Mouse (Mus musculus) cerebellum, postnatal 10 days (tissue): Measurements from ENCODE around the gene Alpl.
A peak's percentile ranks its signal among the peaks of the same experiment; 100 is the strongest.

ENCODE experiments used
- DNase-seq, 2 experiments: peaks; one replicate each; pipeline ENCODE4 v3.0.0; 2021; ENCODE audit warnings: mixed read lengths in 2 of 2

Gene Alpl

GRCm38 (mm10) chr4:137712963-137713362 is 83.2 kb downstream of the Alpl start:
- DNase-seq, result no peak

DNA sequence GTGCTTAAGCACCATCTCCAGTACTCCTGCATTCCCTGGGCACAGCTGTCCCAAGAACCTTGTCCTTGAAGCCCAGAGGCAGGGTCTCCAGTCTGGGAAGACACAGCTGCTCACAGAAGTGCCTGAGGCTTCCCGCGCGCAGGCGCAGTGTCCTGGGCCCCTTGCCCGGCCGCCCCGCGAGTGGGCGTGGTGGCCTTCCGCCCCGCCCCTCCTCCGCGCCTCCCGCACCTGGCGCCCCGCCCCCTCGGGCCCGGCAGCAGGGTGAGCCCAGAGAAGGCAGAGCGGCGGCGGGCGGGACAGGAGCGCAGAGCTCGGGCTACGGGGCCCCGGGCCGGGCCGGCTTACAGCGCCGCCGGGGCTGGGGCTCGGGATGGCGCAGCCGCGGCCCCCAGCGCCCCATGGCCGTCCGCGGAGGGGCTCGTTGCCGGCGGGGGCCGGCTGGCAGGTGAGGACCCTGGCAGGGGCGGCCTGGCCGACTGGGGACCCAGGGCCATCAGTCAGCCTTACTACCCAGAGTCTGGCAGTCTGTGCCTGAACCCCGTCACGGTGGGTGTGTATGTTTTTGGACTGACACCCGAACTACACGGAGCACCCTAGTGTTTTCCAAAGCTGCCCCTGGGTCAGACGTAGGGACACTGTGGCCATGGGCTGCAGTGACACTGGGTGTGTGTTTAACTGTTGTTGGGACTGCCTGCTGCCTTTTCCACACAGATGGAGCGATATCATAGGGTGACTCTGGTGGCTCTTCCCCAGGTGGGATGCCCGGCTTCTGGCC is 88.8 kb downstream of the Alpl start:
- DNase-seq, result peak; percentile 83 to 91

DNA sequence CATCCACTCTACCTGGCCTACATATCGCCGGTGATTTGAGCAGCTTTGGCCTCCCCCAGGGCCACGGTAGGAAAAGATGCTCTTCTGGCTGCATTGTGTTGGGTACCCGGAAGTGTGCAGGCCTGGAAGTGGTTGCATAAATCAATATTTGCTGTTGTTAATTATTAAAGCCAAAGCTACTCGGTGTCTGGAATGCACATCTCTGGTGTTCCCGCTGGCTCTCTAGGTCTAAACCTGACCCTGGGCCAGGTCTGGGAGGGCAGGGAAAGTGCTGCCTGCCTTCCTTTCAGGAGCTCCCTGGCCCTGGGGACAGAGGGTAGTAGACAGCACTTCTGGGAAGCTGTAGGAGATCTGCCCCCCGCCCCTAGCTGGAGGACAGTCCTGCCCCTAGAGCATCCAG is 89.7 kb downstream of the Alpl start:
- no peak for DNase-seq

DNA sequence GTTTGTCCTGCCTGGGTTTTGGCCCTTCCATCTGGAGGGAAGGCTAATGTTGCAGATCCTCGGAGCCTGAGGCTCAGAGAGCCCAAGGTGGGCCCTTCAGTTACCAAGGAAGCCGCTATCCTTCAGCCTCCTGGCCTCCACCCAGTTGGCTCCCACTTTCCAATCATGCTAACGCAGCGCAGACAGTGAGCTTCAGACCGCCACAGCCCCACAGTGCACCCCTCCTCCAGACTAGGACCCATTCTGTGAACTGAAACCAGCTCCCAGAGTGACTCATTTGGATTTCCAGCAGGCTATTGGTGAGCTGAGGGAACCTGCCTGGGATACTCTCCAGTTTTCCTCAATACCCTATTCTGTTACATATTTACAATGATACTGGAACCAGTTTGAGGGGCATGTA is 90.8 kb downstream of the Alpl start:
- peak; percentile 38 to 47 for DNase-seq

DNA sequence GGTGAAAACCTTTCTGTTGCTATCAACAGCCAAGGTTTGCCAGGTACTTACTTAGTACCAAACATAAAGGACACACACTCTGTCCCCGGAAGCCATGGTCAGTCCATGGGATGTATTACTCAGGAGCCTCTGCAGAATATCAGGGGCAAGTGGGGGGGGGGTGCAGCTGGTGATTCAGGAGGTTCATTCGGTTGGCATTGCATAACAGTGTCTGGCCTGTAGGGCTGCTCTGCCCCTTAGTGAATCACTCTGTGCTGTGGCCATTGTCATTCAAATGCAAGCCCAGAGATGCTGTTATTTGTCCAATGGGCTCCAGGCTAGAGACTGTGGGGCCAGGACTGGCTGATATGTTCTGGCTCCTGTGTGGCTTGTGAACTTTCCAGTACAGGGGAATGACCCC is 91.6 kb downstream of the Alpl start:
- DNase-seq, result no peak

- no peak for DNase-seq
Observed at GRCm38 (mm10) chr4:137703077-137703476, 93.1 kb downstream of the Alpl start.

GRCm38 (mm10) chr4:137700960-137701359 is 95.2 kb downstream of the Alpl start:
- DNase-seq, result no peak

DNA sequence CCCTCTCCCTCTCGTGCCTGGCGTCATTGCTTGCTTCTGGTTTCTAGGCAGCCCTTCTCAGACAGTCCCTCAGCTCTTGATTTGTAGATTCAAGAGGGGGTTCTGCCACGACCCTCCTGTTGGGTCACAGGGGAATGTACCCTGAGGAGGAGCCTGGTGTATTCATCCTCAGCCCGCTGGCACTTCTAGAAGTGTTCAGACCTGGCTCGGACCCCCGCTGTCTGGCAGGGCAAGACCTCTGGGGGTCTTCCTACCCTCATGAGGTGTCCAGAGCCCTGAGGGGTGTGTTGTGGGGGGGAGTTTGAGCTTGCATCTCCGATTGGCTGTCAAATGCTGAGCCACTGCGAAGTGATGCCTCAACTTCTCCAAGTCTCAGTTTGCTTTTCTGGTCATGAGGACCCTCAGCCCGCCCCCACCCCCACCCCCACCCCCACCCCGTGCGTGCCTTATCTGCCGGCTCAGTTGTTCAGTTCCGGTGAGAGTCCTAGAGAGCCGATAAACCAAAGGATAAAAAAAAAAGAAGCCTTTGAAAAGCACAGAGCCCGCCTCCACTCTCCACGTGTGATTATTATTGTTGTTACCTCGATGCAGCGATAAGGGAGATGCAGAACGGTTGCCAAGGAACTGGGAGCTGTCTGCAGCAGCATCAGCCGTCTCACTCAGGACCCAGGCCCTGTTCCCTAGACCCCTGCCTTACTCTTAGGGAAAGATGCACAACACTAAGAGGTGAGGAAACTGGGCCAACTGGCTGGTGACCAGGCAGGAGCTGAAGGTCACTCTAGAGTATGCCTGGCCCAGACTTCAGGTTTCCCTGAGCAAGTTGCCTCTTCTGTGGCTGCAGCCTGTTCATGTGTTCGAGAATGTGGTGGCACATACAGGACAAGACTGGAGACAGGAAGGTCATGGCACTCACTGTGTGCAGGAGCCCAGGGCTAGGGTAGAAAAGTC is 96.6 kb downstream of the Alpl start:
- DNase-seq, result peak; percentile 46 to 50

GRCm38 (mm10) chr4:137698076-137698985 is 97.9 kb downstream of the Alpl start:
- DNase-seq, result peak; percentile 59

GRCm38 (mm10) chr4:137697156-137697885 is 98.9 kb downstream of the Alpl start:
- peak; percentile 32 to 42 for DNase-seq

- DNase-seq, result no peak
Observed at GRCm38 (mm10) chr4:137695900-137696299, 100.3 kb downstream of the Alpl start.

DNA sequence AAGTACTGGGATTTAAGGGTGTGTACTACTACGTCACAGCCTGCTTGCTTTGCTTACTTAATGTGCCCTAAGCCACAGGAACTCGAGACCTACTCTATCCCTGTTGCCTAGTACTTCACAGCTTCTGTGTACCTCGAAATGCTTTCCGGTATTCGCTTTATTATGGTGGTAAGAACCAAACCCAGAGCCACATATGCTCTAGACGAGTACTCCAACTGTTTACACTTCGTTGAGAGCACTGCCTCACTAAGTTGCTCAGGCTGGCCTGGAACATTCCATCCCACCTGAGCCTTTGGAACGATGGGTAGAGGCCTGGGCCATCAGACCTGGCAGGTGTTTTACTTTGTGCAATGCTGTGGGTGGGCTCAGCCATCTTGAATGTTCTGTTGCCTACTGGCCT is 100.9 kb downstream of the Alpl start:
- DNase-seq, result no peak

DNA sequence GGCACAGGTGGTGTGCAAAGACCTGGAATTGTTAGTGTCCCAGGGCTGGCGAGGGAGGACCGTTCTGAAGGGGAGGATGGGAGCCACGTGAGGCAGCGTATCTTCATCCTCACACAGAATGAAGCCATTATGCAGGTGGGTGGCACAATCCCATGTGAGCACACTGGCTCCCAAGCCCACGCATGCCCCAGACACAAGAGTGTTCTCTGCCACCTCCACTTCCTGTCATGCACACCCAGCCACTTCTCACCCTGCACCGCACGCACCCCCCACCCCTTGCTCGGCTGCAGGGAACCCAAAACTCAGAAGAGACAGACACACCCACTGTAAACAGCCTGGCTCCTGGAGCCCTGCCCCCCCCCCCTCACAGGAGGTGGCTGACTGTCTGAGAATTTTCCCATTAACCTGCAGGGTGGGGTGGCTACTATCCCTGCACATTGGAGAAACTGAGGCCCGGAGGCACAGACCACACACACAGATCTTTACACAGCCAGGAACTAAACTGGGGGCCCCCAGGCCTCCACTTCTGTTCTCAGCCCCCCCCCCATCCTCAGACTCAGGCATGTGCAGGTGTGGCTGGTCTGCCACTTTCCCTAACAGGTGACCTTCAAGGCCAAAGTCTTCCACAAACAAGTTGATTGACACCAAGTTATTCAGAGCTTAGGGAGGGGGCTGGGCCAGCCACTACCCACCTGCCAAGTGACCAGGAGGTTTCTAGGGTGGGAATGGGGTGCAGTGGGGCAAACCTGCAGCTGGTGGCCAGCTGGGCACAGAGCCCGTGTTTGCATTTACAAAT is 103.9 kb downstream of the Alpl start:
- no peak for DNase-seq
